Mouse (Mus musculus) heart, postnatal 36 days (tissue): Measurements from ENCODE around the gene Ttll11. TPM values are rescaled to one million over a fixed set of nuclear protein-coding genes. Genes with fewer than 3 reads are reported as not detected.

ENCODE experiments used
- DNase-seq, 2 experiments: peaks; one replicate each; pipeline ENCODE4 v3.0.0; 2021 to 2022
- intact Hi-C: fragments of 180-260 bp; cut with DNase I; formaldehyde crosslinking; loops from one replicate; pipeline ENCODE4 v1.15.1; 2025
- total RNA-seq, 2 experiments: library from RNA; stranded (reverse); gene quantifications; 2 replicates each; pipeline ENCODE4 v1.2.3; 2021

Gene Ttll11
- total RNA-seq, 2 experiments from 2014 or later = 1.1 to 2.5 TPM

DNA sequence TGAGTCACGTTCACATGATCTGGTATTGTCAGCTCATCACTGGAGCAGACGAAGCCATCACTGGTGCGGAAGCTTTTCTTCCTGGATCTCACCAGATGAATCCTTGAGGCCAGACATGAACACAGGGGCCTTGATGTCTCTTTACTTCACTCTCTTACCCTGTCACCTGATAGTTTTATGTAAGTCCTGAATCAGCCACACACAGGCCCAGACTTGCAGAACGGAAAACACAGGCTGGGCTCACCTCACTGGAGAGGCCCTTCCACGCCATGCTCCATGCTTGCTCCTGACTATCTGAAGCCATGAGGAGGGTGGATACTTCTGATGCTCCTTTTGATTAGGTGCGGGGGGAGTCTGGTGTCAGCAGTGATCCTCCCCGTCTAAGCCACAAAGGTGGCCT, 193.8 kb downstream of the Ttll11 start:
- no peak for DNase-seq
- intact Hi-C loops = no loop called here

DNA sequence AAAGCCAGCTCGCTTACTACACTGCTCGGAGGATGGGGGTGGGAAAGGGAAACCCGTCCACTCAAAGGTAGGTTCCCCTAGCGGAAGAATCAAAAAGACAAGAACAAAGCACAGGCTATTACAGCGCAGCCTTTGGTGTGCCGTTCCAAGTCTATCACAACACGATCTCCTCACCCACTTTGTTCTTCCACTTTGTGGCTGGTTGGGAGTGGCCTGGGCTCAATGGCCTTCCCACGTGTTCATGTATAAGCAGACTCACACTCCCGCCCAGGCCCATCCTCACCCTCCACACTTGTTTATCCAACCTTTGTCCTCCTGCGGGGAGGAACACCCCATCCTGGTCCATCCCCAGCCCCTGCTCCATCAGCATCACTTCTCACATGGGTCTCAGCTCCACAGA, 196.3 kb downstream of the Ttll11 start:
- intact Hi-C loops = no loop called here
- no peak for DNase-seq

DNA sequence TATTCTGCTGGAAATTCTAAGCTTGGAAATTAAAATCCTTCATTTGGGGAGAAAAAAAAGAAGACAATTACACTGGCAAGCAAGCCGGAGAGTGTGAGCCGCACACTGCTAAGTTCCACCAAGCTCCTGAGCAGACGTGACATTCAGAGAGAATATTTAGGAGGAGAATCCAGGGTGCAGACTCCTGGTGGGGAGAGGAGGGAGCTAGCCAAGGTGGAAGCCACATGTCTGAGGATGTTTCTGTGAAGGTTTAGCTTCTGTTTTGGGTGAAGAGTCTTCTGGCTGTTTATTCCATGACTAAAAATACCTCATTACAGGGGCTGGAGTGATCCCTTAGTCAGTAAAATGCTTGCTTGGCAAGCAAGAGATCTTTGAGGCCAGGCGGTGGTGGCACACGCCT, 200.4 kb downstream of the Ttll11 start:
- no peak for DNase-seq
- intact Hi-C loops = no loop called here

DNA sequence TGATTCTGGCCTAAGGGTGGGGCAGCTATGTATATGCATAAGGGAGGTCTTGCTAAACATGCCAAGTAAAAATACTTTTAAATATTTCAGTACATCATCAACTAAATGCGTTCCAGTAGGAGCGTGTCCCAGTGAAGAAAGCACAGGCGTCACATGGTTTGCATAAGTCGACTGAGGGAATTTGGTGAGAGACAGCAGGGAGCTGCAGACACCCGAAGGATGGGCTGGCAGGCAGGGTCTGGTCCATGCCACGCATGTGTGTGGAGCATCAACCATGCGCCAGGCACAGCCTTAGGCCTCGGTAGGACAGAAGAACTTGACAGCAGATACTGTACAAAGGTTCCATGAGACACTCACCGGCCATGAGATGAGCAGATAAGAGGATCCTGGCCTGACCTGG, 202.8 kb downstream of the Ttll11 start:
- intact Hi-C loops = no loop called here
- no peak for DNase-seq

DNA sequence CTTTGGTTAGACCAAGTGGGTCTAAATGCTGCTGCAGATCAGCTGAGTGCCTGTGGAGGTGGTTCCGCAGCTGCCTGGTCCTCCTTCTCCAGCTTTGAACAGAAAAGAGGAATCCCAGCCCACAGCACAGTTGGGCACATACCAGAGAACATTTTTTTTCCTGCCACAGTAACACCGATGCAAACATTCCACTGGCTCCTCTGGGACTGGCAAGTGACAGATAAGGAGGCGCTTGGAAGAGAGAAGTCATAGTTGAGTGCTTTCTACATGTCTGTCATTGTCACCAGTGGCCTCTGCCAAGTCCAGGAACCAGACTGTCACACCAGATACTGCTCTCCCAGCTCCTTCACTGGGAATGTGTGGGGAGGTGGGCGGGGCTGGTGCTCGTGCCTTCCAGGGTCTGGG, 204.1 kb downstream of the Ttll11 start:
- intact Hi-C loops = no loop called here
- peak; percentile 9 to 32 for DNase-seq

DNA sequence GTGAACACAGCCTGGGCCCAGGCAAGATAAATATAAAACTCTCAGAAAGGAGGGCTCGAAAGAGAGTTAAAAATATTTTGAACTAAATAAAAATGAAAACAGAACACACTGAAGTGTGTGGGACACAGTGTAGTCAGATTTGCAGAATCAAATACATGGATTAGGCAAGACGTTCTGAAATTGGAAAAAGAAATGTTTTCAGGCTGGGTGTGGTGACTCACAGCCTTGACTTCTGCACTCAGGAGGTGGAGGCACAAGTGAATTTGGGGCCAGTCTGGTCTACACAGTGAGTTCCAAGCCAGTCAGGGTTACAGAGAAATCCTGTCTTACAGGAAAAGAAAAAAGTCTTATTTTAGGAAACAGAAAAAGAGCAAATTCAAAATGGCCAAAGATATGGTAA, 209.2 kb downstream of the Ttll11 start:
- intact Hi-C loops = no loop called here
- no peak for DNase-seq

DNA sequence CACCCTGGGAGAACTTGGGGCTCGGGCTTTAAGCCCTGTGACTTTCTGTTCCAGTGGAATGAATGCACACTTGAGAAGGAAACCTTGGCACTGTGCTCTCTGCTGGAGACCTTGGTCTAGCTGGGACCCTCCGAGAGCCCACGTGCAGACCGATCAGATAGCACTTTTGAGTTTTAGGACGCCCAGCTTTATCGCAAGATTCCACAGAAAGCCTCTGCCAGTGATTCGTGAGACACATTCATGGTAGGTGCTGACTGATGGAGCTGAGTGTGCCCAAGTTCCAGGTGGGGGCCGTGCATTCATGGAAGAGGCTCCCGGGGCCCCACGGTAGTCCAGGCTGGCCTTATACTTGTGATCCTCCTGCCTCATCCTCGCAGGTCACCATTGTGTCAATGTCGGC, 210.3 kb downstream of the Ttll11 start:
- intact Hi-C loops = no loop called here

DNA sequence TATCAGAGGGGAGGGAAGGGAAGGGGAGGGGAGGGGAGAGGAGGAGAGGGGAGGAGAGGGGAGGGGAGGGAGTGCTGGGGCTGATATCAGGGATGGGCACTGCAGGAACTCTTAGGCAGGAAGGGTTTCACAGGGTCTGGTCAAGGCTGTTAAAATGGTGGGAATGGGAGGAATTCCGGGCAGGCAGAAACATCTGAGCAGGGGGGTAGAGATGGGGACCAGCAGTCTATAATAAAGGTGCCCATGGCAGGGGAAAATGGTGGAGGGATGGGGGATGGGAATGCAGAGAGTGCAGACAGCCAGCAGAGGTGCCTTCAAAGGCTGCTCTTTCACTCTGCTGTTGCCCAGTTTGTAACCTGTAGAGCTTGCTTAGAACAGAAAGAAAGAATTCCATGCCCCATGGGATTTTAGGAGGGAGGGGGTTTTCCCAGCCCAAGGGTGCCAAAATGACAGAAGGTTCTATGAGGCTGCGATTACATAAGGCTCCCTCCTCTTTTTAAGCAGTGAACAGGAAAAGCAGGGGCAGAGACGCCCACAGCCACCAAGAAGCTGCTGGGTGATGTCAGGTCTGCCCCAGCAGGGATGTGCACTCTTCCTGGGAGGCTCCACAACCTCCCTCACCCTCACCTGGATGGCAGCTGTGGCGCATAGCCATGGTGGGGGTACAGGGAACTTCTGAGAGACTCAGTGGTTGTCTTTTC, 211.0 kb downstream of the Ttll11 start:
- intact Hi-C loops = no loop called here

More for the DNA sequence above, 210.3 kb downstream of the Ttll11 start:
- DNase-seq = no peak

DNA sequence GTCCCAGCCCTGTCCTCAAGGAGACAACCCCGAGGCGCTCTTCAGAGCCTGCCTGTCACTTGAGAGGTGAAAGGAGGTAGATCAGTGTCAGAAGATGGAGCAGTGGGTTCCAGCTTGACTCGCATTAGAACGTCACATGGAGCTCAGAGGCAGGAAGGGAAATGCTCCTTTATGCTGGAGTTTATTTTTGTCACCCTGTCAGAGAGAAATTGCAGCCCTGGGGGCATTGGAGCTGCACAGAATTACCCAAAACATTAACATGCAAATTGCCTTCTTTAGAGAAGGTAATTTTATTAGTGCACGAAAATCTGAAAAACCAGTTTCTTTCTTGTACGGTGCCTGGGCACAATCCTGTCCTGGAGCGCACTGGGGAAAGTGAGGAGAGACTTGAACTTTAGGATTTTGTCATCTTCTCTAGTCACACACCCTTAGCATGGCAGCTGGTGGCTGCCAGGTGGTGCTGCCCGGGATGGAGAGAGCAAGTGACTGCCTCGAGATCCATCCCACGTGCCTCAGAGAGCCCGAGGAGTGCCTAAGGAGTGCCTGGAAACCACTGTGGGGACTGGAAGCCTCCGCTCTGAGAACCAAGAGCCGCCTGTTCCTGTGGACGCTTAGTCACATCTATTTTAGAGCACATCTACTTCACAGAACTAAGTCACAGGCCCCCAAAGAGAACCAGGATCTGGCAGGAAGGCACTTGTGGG, 211.7 kb downstream of the Ttll11 start:
- no peak for DNase-seq
- intact Hi-C loops = no loop called here

More for the DNA sequence above, 211.0 kb downstream of the Ttll11 start:
- no peak for DNase-seq

DNA sequence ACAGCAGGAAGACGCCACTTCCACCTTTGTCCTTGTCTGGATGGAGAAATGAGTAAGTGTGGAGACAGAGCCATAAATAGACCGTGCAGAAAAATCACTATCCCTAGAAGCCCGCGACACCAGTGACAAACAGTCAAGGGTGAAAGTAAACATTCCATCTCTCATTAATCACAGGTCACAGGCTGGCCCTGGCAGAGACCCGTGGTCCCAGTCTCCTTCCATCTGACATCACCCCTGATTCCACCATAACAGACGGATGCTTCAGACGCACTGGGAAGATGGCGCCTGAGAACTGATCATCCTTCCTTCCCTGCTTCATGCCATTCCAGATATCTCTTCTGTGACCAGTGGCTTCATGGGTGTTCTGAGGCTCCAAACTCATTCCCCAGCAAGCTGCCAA, 215.4 kb downstream of the Ttll11 start:
- DNase-seq = no peak
- intact Hi-C loops = no loop called here

DNA sequence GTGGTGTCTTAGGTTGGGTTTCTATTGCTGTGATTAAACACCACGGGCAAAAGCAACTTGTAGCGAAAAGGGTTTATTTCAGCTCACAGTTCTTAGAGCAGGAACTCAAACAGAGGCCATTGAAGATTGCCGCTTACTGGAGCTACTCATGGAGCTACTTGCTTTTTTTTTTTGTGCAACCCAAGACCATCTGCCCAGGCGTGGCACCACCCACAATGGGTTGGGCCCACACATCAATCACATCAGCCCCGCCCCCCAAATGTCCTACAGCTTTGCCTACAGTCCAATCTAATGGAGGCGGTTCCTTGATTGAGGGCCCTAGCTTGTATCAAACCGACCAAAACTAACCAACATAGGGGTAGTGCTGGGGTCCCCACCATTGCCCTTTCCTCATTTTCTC, 215.9 kb downstream of the Ttll11 start:
- no peak for DNase-seq
- intact Hi-C loops = no loop called here

DNA sequence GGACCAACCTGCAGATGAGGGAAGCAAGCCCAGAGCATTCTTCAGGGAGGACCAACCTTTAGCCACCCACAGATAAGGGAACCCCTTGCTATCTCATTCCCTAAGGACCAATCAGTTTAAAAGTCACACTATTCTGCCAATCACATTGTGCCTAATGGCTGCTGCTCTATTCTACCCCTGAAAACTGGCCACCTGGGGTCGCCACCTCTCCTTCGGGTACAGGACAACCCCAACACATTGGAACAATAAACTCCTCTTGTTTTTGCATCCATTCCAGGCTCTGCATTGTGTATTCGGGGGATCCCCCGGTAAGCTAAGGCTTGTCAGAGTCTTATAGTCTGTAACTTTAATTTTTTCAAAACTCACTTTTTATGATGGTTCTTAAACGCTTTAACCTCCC, 218.3 kb downstream of the Ttll11 start:
- DNase-seq = no peak
- intact Hi-C loops = no loop called here

DNA sequence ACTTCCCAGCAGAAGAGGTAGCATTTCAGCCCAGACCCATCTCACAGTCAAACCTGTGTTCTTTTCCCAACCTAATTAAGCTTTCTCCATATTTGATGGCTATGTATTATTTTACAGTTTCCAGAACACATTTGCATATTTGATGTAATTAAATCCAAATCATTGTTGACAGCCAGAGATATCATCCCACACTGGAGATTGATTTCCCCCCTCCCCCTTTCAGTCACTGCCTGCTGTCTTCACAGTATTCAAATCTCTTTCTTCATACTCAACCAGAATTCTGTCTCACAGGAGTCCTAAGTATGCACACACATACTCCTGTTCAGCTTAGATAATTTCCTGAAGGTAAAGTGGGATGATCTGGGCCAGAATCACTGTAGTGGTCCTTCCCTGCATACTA, 218.8 kb downstream of the Ttll11 start:
- DNase-seq = no peak
- intact Hi-C loops = no loop called here

DNA sequence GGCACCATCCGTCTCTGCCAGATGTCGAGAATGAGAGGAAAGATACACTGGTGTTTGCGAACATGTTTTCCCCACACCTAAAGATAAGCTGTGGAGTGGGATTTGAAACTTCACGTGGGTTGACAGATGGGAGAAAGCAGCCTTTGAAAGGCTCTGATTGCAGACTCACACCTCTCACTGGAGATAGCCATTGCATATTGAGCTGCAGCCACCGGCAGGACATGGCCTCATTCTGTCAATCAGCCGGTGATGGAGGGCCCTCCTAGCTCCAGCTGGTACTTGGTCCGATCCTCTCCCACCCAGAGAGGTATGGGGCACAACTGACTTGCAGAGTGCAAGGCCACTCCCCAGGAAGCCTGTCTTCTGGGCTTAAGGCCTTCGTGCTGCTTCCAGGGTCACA, 219.4 kb downstream of the Ttll11 start:
- DNase-seq = no peak
- intact Hi-C loops = no loop called here

DNA sequence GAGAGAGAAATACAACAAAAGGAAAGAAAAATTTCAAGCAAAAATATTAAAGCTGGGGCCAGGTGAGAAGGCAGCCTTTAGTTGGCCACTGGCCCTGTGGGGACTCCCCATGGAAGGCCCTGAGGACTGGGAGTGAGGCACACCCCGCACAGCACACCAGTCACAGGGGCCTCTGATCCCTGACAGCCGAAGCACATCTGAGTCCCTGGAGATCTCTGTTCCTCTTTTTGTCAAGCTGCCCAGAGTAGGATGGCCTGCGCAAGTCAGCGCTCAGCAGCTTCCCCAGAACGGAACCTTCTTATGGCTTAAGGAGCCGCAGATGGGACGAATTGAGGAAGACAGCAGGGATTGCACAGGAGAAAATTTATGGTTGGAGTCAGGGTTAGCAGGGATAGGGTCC, 223.2 kb downstream of the Ttll11 start:
- DNase-seq = peak in 1 of 2 experiments; percentile 15
- intact Hi-C loops = no loop called here

DNA sequence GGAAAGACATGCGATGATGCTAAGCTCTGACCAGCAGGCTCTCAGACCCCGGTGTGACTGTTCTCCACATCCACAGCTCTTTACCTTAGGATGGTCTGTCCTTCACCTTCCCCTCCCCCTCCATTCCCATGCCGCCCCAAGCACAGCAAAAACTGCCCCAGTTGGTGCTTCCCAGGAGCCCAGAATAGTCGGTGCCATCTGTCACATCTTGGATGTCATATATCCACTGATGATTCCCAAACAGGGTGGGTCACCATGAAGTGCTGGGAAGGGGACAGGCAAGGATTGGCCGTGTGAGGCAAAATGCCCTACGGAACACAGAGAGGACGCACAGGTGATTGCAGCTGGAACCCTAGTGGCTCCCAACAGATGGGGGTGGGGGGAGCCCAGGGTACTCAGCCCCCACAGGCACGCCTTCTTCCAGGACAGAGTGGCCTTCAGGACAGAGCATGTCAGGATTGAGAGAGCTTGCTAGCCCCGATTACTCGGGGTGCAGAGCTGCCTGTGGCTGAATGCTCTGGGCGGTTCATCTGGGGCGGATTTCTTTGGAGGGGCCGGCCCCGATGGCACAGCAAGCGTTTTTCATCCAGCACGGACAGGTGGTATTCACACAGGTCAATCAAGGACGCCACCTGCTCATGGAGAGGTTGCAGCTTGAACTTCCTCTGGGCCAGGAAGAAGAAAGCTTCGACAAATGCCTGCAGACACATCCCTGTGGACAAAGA, 227.8 kb downstream of the Ttll11 start:
- intact Hi-C loops = no loop called here
- no peak for DNase-seq

DNA sequence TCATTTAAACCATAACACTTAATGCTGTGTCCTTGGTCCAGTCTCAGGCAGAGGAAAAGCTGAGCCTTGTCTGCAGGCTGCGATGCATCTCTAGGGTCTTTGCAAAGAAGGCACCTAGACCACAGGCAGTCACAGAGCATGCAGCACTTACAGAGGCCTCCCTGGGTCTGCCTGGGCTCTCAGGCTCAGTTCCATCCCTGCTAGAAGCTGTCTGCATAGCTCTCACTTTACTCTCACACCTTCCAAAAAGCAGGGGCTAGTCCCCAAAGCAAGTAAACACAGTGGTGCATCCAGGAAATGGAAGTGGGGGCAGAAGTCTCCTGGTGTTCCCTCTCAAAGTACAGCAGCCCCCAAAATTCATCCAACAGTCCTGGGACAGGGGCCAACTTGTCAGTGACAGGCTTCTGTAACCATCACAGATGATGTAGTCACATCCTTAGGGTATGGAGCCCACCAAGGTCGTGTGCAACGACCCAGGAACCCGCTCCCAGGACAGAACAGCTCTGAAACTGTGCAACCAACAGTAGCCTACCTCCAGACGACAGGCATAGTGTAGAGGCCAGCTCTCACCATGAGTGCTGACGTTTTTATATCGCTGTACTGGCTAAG, 229.1 kb downstream of the Ttll11 start:
- no peak for DNase-seq
- intact Hi-C loops = no loop called here

DNA sequence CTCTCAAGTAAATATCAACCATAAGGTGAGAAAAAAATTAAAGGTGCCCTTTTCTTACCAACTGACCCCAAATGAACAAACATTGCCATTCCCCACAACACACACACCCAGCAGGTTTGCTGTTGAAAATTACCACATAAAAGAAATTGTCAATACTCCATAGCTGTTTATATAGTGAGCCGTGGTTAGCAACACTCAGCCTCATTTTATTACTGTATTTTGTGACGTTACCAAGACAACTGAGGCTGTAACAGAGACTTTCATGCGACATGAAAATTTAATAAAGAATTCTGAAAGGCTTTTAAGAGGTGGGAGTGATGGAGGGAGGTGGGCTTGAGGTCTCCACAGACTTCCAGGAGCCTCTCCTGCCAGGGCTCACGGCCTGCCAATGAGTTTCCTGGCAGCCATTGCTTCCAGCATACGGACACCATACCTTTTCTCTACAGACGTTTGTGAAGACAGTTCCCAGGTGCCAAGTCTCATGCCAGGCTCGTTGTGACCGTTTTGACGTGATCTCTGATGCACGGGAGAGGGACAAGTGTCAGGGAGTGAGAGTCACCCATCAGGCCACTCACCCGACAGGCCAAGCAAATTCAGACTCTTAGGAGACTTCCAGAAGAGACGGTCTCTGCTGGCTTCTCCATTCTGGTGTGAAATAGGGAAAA, 232.2 kb downstream of the Ttll11 start:
- DNase-seq = no peak
- intact Hi-C loops = no loop called here

DNA sequence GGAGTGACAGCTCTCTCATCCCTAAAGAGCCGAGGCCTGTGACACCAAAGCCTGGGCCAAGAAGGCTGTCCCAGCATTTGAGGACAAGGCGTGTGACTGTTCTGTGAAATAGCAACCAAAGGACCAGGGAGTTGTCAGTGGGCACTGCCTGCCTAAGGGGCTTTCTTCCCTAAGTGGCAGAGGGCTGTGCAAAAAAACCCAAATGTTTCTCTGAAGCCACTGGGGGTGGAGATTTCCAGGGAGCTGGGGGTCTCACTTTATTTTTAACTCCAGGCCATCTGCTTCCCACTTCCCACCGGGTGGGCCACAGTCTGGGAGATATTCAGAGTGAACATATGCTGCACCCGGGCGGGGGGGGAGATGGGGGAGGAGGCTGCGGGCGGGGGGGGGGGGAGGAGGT, 233.1 kb downstream of the Ttll11 start:
- intact Hi-C loops = no loop called here

DNA sequence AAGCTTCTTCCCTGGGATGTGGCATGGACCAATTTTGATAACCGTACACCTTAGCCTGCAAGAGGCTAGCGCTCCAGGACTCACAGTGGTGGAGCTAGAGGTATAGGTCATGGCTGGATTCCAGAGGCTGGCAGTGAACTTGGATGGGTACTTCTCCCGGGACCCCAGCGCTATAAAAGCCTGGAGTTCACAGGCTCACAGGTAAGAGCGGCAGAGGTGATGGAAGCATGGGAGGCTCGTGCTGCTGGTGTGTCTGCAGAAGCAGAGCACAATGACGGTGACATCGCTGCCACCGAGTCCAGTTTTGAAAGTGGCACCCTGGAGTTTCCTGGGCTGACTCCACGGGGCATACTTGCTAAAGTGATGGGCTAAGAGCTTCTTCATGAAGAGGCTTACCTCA, 233.8 kb downstream of the Ttll11 start:
- no peak for DNase-seq
- intact Hi-C loops = no loop called here

More for the DNA sequence above, 233.1 kb downstream of the Ttll11 start:
- no peak for DNase-seq
